Mouse (Mus musculus) lung, embryonic 15.5 days (tissue): ENCODE measurements around the gene Il2rb. TPM values are rescaled to one million over a fixed set of nuclear protein-coding genes. Genes with fewer than 3 reads are reported as not detected.

Source experiments
- polyA plus RNA-seq: library from polyadenylated mRNA; unstranded; fragments of >200 nt; fragmentation: Nextera tagmentation; extraction: Ambion mirVana; gene quantifications from 2 replicates; pipeline ENCODE4 v1.2.1, GENCODE M21; 2015

Gene Il2rb
- polyA plus RNA-seq, 1 experiment from 2014 or later = 1.3 TPM

Other genes starting within 250 kb of the Il2rb start
- gene Csf2rb2, start 189.6 kb downstream of the Il2rb start, polyA plus RNA-seq = 0.22 and 0.47 TPM in 2 replicates
- gene Csf2rb, start 169.5 kb downstream of the Il2rb start, polyA plus RNA-seq = 2.3 and 2.7 TPM in 2 replicates
- gene Tex33, start 99.4 kb downstream of the Il2rb start, polyA plus RNA-seq = not detected in 2 replicates
- gene Tst, start 89.4 kb downstream of the Il2rb start, polyA plus RNA-seq = 81.1 and 88.7 TPM in 2 replicates
- gene Mpst, start 88.9 kb downstream of the Il2rb start, polyA plus RNA-seq = 3.3 and 4.1 TPM in 2 replicates
- 46.9 and 49.5 TPM in 2 replicates for gene Kctd17, start 66.7 kb downstream of the Il2rb start, polyA plus RNA-seq
- 0.06 and 0.20 TPM in 2 replicates for gene Tmprss6, start 26.6 kb downstream of the Il2rb start, polyA plus RNA-seq
- gene C1qtnf6, start 36.1 kb upstream of the Il2rb start, polyA plus RNA-seq = 31.1 and 33.1 TPM in 2 replicates
- gene Sstr3, start 49.4 kb upstream of the Il2rb start, polyA plus RNA-seq = 0.05 TPM in 1 of 2 replicates, not detected in the other
- gene Rac2, start 77.5 kb upstream of the Il2rb start, polyA plus RNA-seq = 17.5 and 27.3 TPM in 2 replicates
- 10.7 and 13.0 TPM in 2 replicates for gene Cyth4, start 101.8 kb upstream of the Il2rb start, polyA plus RNA-seq
- gene Elfn2, start 223.5 kb upstream of the Il2rb start, polyA plus RNA-seq = 0.06 and 0.08 TPM in 2 replicates